Mouse (Mus musculus): ENCODE results near the gene Tmem214. TPM values are rescaled to one million over a fixed set of nuclear protein-coding genes. Genes with fewer than 3 reads are reported as not detected.
A peak's percentile ranks its signal among the peaks of the same experiment; 100 is the strongest.
"Not testable (repeated sequence)": the region's sequence is repeated elsewhere in the genome, so short reads cannot be mapped to it uniquely, and the experiment has no call there.

The Tmem214 gene
- polyA plus RNA-seq, 1 experiment = 106 TPM

DNA sequence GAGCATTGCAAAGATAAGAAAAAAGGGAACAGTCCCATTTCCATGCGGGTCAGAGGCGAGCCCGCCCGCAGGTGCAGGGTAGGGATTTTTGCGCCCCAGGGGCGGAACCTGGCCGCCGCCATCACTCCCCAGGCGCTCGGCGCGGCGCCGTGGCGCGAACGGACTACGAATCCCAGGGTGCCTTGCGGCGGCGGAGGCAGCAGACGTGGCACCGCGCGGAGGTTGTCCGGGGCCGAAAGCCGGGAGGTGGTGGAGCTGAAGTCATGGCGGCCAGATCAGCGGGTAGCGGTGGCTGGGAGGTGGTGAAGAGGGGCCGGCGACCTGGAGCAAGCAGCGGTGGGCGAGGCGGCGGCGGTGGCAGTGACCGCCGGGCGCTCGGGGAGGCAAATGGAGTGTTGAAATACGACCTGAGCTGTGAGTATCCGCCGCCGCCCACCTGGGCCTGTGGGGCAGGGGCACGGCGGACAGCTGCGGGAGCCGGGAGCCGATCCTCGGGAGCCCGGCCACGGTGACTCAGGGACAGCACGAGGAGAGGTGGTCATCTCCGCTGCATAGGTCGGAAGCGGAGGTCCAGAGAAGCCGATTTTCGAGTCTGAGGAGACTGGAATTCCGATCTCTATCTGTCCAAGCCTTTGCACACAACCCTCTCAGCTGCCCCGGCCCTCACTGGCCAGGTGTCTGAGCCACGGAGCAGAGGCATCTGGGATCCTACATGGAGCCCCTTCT is 1.8 kb downstream of the Tmem214 start:
- DNase-seq = peak; percentile 95
- under 1% methylated on average over 63 of the region's 63 CpGs for WGBS
- Histone ChIP-seq H3K4me1 (replicated peaks; ENCODE audit: control insufficient read depth, insufficient read depth, low read length) (peaks cover 11% of the 10 kb centered on the region), H3K27me3 (ENCODE audit: control insufficient read depth, insufficient read depth, low read length) (no peaks in the 10 kb centered on the region), H3K36me3 (ENCODE audit: control insufficient read depth, insufficient read depth, low read length) (peaks cover 8% of the 10 kb centered on the region; the same call in 1 of the 2 replicates), H3K4me3 (ENCODE audit: control insufficient read depth, insufficient read depth, low read length) (peak overlapping the region; percentile 93), H3K27ac (ENCODE audit: control insufficient read depth, insufficient read depth, low read length) (no peak overlapping the region)
- TF ChIP-seq POLR2A (IDR thresholded peaks at IDR 0.05; ENCODE audit: control insufficient read depth, extremely low read depth, insufficient read depth, low read length, poor library complexity) (peak; percentile 73), CTCF (IDR thresholded peaks at IDR 0.05; ENCODE audit: borderline replicate concordance, control insufficient read depth, extremely low read depth, insufficient read depth, low read length, poor library complexity) (no peak)

DNA sequence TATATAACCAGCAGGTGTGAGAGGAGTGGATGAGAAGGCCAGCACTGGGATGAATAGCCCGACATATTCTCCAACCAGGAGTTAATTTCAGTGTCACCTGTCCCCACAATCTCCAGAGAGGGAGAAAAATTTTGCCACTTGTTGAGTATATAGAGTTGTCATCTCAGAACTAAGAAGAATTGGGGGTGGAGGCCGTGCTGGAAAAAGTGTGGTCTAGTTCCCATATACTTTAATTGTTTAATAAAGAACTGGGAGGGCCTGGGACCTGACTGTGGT is 2.3 kb downstream of the Tmem214 start:
- TF ChIP-seq POLR2A (IDR thresholded peaks at IDR 0.05; ENCODE audit: control insufficient read depth, extremely low read depth, insufficient read depth, low read length, poor library complexity) (no peak), CTCF (IDR thresholded peaks at IDR 0.05; ENCODE audit: borderline replicate concordance, control insufficient read depth, extremely low read depth, insufficient read depth, low read length, poor library complexity) (no peak)
- no peak for DNase-seq
- Histone ChIP-seq H3K4me3 (ENCODE audit: control insufficient read depth, insufficient read depth, low read length) (peak overlapping the region; percentile 93), H3K4me1 (replicated peaks; ENCODE audit: control insufficient read depth, insufficient read depth, low read length) (peaks cover 11% of the 10 kb centered on the region), H3K36me3 (ENCODE audit: control insufficient read depth, insufficient read depth, low read length) (peaks cover 8% of the 10 kb centered on the region; the same call in 1 of the 2 replicates), H3K27ac (ENCODE audit: control insufficient read depth, insufficient read depth, low read length) (no peak overlapping the region), H3K27me3 (ENCODE audit: control insufficient read depth, insufficient read depth, low read length) (no peaks in the 10 kb centered on the region)
- 23% methylated on average over 2 of the region's 2 CpGs for WGBS

DNA sequence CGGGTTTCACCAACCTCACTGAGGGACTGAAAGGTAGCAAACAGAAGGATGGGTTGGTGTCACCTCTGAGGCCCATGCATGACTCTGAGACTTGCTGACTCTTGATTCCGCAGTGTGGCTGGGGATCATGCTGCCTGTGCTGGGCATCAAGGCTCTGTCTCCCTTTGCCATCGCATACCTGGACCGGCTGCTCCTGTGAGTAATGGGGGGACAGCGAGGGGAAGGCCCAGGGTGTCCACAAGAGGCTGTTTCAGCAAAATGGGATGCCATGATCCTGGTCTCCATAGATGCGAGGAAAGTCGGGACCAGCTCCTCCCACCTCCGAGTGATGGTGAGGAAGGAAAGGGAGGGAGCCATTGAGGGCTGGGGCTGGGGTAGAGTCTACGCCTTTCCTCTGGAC is 4.8 kb downstream of the Tmem214 start:
- no peak overlapping the region for H3K27ac ChIP-seq (ENCODE audit: control insufficient read depth, insufficient read depth, low read length)
- no peak overlapping the region for H3K4me3 ChIP-seq (ENCODE audit: control insufficient read depth, insufficient read depth, low read length)
- no peaks in the 10 kb centered on the region for H3K27me3 ChIP-seq (ENCODE audit: control insufficient read depth, insufficient read depth, low read length)
- DNase-seq = no peak
- H3K4me1 ChIP-seq (replicated peaks; ENCODE audit: control insufficient read depth, insufficient read depth, low read length) = peaks cover 11% of the 10 kb centered on the region
- TF ChIP-seq CTCF (IDR thresholded peaks at IDR 0.05; ENCODE audit: borderline replicate concordance, control insufficient read depth, extremely low read depth, insufficient read depth, low read length, poor library complexity) (no peak), POLR2A (IDR thresholded peaks at IDR 0.05; ENCODE audit: control insufficient read depth, extremely low read depth, insufficient read depth, low read length, poor library complexity) (no peak)
- 99% methylated on average over 9 of the region's 9 CpGs for WGBS
- peaks cover 16% of the 10 kb centered on the region for H3K36me3 ChIP-seq (ENCODE audit: control insufficient read depth, insufficient read depth, low read length)

DNA sequence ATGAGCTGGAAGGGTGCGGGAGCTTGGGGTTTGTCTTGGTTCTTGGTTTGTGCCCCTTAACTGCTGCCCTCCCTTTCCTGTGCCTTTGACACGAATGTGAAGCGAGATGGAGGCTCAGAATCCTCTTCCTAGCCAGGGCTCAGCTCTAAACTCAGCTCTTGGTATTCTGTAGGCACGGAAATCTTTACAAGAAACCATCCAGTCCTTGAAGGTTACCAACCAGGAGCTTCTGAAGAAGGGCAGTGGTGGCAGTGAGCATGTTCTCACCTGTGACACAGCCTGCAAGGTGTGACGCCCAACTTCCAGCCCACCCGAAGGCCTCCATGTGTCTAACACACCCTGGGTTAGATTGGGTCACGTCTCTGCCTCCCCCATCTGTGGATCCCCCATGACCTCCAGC is 6.6 kb downstream of the Tmem214 start:
- WGBS = 93% methylated on average over 7 of the region's 7 CpGs
- peaks cover 16% of the 10 kb centered on the region for H3K36me3 ChIP-seq (ENCODE audit: control insufficient read depth, insufficient read depth, low read length)

DNA sequence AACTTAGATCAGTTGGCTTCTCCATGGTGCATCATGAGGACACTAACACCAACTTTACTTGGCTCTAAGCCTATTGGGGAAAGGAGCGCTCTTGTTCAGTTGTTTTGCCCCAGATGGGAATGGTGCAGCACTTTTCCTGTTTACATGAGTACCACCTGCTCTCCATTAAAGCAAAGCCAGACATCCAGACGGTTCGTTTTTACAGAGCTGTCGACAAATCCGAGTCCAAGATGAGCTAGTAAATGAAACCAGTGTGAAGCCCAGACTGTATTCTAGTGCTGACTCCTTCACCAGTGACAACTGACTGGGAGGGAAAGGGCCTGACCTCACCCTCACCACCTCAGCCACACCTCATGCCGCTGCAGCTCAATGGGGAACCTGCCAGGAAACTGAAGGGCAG is 10.8 kb downstream of the Tmem214 start:
- Histone ChIP-seq H3K27me3 (ENCODE audit: control insufficient read depth, insufficient read depth, low read length) (no peaks in the 10 kb centered on the region), H3K4me3 (ENCODE audit: control insufficient read depth, insufficient read depth, low read length) (no peak overlapping the region), H3K36me3 (ENCODE audit: control insufficient read depth, insufficient read depth, low read length) (peaks cover 11% of the 10 kb centered on the region), H3K4me1 (replicated peaks; ENCODE audit: control insufficient read depth, insufficient read depth, low read length) (no peaks in the 10 kb centered on the region), H3K27ac (ENCODE audit: control insufficient read depth, insufficient read depth, low read length) (no peak overlapping the region)
- no peak for TF ChIP-seq POLR2A (IDR thresholded peaks at IDR 0.05; ENCODE audit: control insufficient read depth, extremely low read depth, insufficient read depth, low read length, poor library complexity)
- no peak for TF ChIP-seq CTCF (IDR thresholded peaks at IDR 0.05; ENCODE audit: borderline replicate concordance, control insufficient read depth, extremely low read depth, insufficient read depth, low read length, poor library complexity)
- 78% methylated on average over 6 of the region's 6 CpGs for WGBS
- DNase-seq = no peak

More for the DNA sequence above, 6.6 kb downstream of the Tmem214 start:
- no peak for TF ChIP-seq POLR2A (IDR thresholded peaks at IDR 0.05; ENCODE audit: control insufficient read depth, extremely low read depth, insufficient read depth, low read length, poor library complexity)
- no peak for TF ChIP-seq CTCF (IDR thresholded peaks at IDR 0.05; ENCODE audit: borderline replicate concordance, control insufficient read depth, extremely low read depth, insufficient read depth, low read length, poor library complexity)
- Histone ChIP-seq H3K27ac (ENCODE audit: control insufficient read depth, insufficient read depth, low read length) (no peak overlapping the region), H3K4me1 (replicated peaks; ENCODE audit: control insufficient read depth, insufficient read depth, low read length) (peaks cover 8% of the 10 kb centered on the region), H3K4me3 (ENCODE audit: control insufficient read depth, insufficient read depth, low read length) (no peak overlapping the region), H3K27me3 (ENCODE audit: control insufficient read depth, insufficient read depth, low read length) (no peaks in the 10 kb centered on the region)
- no peak for DNase-seq

DNA sequence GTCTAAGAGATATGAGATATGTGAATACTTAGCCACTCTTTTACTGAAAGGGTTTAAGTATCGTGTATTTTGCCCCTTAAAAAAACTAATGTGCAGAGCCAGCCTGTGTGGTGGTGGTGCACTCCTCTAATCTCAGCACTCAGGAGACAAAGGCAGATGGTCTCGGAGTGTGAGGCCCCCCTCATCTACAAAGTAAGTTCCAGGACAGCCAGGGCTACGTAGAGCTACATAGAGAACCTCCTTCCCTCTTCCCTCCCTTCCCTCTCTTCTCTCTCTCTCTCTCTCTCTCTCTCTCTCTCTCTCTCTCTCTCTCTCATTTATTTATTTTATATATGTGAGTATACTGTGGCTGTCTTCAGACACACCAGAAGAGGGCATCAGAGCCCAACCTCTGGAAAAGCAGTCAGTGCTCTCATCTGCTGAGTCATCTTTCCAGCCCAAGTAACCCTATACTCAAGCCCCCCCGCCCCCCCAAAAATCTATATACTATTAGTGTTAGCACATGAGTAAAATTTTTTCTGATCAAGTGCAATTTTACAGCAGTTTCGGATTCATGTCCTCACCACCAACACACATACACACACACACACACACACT is 11.6 kb downstream of the Tmem214 start:
- no peaks in the 10 kb centered on the region for H3K4me1 ChIP-seq (replicated peaks; ENCODE audit: control insufficient read depth, insufficient read depth, low read length)
- no peak for DNase-seq
- H3K4me3 ChIP-seq (ENCODE audit: control insufficient read depth, insufficient read depth, low read length) = no peak overlapping the region
- no peak overlapping the region for H3K27ac ChIP-seq (ENCODE audit: control insufficient read depth, insufficient read depth, low read length)
- 89% methylated on average over 5 of the region's 5 CpGs for whole genome bisulfite sequencing
- H3K27me3 ChIP-seq (ENCODE audit: control insufficient read depth, insufficient read depth, low read length) = no peaks in the 10 kb centered on the region
- H3K36me3 ChIP-seq (ENCODE audit: control insufficient read depth, insufficient read depth, low read length) = peaks cover 8% of the 10 kb centered on the region
- TF ChIP-seq CTCF (IDR thresholded peaks at IDR 0.05; ENCODE audit: borderline replicate concordance, control insufficient read depth, extremely low read depth, insufficient read depth, low read length, poor library complexity) = no peak
- TF ChIP-seq POLR2A (IDR thresholded peaks at IDR 0.05; ENCODE audit: control insufficient read depth, extremely low read depth, insufficient read depth, low read length, poor library complexity) = no peak

DNA sequence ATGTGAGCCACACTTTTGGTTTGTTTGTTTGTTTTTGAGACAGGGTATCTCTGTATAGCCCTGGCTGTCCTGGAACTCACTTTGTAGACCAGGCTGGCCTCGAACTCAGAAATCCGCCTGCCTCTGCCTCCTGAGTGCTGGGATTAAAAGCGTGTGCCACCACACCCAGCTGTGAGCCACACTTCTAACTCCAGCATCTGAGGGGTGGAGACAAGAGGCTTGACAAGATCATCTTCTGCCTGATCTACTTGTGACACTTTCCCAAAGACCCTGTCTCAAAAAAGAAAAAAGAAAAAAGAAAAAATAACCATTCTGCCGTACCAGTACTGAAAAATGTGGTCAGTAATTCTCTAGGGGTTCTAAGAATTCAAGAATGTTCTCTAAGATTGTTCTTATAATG is 14.0 kb downstream of the Tmem214 start:
- not testable (repeated sequence) for H3K27me3 ChIP-seq (ENCODE audit: control insufficient read depth, insufficient read depth, low read length); H3K4me1 ChIP-seq (replicated peaks; ENCODE audit: control insufficient read depth, insufficient read depth, low read length); H3K4me3 ChIP-seq (ENCODE audit: control insufficient read depth, insufficient read depth, low read length); DNase-seq; H3K36me3 ChIP-seq (ENCODE audit: control insufficient read depth, insufficient read depth, low read length); H3K27ac ChIP-seq (ENCODE audit: control insufficient read depth, insufficient read depth, low read length)
- 90% methylated on average over 4 of the region's 4 CpGs for WGBS
